Mouse (Mus musculus) cerebellum, postnatal 4 days (tissue): ENCODE measurements around the gene Mta2.

Experiments
- DNase-seq, 2 experiments: peaks; one replicate each; pipeline ENCODE4 v3.0.0; 2022; ENCODE audit warnings: low spot score in 2 of 2, mixed read lengths in 1 of 2

Mta2 gene

DNA sequence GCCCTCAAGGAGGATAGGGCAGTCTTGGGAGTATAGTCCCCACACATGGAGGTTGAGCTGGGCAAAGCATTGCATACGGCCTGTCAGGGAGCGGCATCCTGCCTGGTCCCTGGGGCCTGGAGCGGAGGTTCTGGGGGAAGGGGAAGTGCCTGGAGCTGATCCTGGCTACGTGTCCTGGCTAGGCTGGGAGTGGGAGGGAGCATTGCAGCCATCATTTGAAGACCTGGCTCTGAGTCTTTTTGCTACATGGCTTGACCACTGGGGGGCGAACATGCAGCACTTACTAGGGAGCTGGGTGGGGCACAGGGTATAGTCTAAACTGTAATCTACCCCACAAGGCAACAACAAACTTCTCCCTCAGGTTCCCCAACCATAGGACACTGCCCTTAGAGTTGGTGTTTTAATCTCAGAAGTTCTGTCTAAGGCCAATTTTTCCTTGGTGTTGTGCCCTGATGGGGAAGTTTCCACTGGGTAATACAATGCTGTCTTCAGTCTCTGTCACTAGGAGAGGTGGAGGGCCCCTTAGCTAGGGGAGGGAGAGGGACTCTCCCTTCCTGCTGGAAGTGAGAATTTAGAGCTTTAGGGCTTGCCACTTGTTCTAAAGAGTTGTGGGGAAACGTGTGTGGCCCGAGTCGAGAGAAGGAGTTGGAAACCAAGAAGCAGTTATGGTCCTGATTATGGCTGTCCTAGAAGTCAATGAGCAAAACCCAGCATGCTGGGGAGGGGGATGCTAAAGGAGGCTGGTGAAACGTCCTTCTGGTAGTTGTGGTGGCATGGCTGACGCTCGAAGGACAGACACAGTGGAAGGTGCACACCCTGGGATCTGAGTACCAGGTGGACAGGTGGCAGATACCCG is 51.3 kb downstream of the Mta2 start:
- peak; percentile 57 to 74 for DNase-seq

GRCm38 (mm10) chr19:8993625-8993912 is 51.9 kb downstream of the Mta2 start:
- DNase-seq: no peak

DNA sequence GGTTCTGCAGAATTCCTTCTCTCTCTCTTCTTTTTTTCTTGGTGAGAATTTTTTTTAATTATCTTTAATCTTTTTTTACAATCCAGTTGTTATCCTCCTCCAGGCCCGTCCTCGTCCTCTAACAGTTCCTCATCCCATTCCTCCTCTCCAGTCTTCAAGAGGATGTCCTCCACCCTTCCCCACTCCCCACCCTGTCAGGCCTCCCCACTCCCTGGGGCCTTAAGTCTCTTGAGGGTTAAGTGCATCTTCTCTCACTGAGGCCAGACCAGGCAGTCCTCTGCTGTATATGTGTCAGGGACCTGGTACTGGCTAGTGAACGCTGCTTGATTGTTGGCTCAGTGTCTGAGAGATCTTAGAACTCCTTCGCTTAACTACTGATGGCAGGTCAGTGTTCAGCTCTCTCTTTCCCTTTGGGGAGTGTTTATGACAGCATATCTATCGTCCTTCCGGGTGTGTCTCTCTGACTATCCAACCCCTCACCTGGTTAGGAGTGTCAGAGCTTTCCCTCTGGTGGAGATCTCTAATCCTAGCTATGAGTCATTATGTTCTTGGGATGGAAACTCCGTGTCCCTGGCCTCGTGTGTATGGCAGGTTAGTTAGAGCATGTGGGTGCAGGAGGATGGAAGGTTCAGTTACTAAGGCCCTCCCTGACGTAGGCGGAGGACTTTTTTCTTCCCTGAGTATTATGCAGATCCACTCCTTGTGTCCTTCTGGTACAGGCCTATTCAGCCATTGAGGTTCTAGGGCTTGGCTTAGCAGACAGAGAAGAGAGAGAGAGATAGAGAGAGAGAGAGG is 53.3 kb downstream of the Mta2 start:
- no peak for DNase-seq

- no peak for DNase-seq
Measured at GRCm38 (mm10) chr19:8996601-8997000, 54.9 kb downstream of the Mta2 start.

DNA sequence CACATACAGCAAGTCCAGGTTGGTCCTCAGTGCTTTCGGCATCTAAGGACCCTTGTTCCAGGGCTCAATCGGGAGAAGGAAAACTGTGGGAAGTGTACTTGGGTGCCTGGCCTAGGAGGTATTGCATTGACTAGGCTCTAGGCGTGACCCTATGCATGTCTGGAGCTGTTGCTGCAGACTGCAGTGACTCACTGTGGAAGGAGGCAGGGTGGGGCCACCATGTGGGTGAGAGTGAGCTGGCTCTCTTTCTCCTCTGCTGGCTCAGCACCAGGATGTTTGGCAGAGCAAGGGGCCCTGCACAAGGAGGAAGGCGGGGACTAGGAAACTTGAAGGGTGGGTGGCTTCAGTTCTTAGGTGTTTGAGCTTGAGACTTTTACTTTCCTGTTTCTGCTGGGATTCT is 55.9 kb downstream of the Mta2 start:
- peak in 1 of 2 experiments; percentile 47 for DNase-seq

DNA sequence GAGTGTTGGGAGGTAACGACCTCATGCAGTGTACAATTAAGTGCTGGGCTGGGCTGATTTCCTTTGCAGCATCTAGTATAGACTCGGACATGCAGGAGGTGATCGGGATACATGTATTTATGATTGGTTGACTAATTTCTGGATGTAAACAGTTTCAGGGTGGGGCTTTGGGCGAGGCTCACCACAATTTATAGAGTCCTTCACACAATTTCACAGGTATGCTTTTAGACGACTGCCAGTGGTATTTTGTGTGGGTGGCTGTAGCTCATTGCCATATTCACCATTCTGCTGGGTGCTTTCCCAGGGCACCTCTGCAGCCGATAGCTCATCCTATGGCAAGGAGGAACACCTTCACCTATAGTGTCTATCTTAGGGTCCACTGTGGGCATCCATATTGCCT is 56.9 kb downstream of the Mta2 start:
- no peak for DNase-seq

GRCm38 (mm10) chr19:8999223-8999622 is 57.5 kb downstream of the Mta2 start:
- DNase-seq: no peak
